Mouse (Mus musculus) heart, embryonic 11.5 days (tissue): ENCODE results near the gene Psmd14. TPM values are rescaled to one million over a fixed set of nuclear protein-coding genes. Genes with fewer than 3 reads are reported as not detected.
A peak's percentile ranks its signal among the peaks of the same experiment; 100 is the strongest.

Experiments
- ATAC-seq: fragments of 200-750 bp; cut with Nextera tagmentation; replicated peaks from 2 replicates; pipeline ENCODE4 v1.8.0; 2017; ENCODE audit warnings: moderate library complexity; ENCODE audit not compliant: insufficient number of reproducible peaks, low FRiP score, low TSS enrichment
- H3K27ac ChIP-seq: fragments of 300-500 bp; sonication (generic); 2 replicates; pipeline ENCODE4 v1.5.1; 2014; ENCODE audit warnings: mild to moderate bottlenecking, low read depth, low read length
- H3K27me3 ChIP-seq: fragments of 300-500 bp; sonication (generic); 2 replicates; pipeline ENCODE4 v1.6.1; 2014; ENCODE audit warnings: mild to moderate bottlenecking, low read length, mixed read lengths; ENCODE audit not compliant: control insufficient read depth, insufficient read depth
- H3K36me3 ChIP-seq: fragments of 300-500 bp; sonication (generic); 2 replicates; pipeline ENCODE4 v1.6.1; 2014; ENCODE audit warnings: mild to moderate bottlenecking, low read length, moderate library complexity, mixed read lengths; ENCODE audit not compliant: control insufficient read depth, insufficient read depth
- H3K4me1 ChIP-seq: fragments of 300-500 bp; sonication (generic); 2 replicates; pipeline ENCODE4 v1.6.1; 2014; ENCODE audit warnings: low read length; ENCODE audit not compliant: control insufficient read depth, insufficient read depth
- H3K4me2 ChIP-seq: fragments of 300-500 bp; sonication (generic); 2 replicates; pipeline ENCODE4 v1.6.1; 2014; ENCODE audit warnings: mild to moderate bottlenecking, moderate library complexity
- H3K4me3 ChIP-seq: fragments of 300-500 bp; sonication (generic); 2 replicates; pipeline ENCODE4 v1.5.1; 2014; ENCODE audit warnings: low read depth, low read length
- H3K9ac ChIP-seq: fragments of 300-500 bp; sonication (generic); 2 replicates; pipeline ENCODE4 v1.6.1; 2014; ENCODE audit warnings: mild to moderate bottlenecking, low read depth, low read length, moderate library complexity
- H3K9me3 ChIP-seq: fragments of 300-500 bp; sonication (generic); replicated peaks from 2 replicates; pipeline ENCODE4 v1.6.1; 2016; ENCODE audit warnings: low read length; ENCODE audit not compliant: control insufficient read depth
- WGBS: fragments of 180-500 bp; shearing (Covaris S2); extraction: QIAGEN DNeasy Blood & Tissue Kit; methylation state at CpG from one replicate; pipeline ENCODE4 v1.1.7; 2014; ENCODE audit not compliant: insufficient replicate concordance; 5-methylcytosine and 5-hydroxymethylcytosine counted together
- polyA plus RNA-seq: library from polyadenylated mRNA; unstranded; fragments of >200 nt; fragmentation: Nextera tagmentation; extraction: Ambion mirVana; gene quantifications from 2 replicates; pipeline ENCODE4 v1.2.1, GENCODE M21; 2014

Gene Psmd14
- 162 and 164 TPM in 2 replicates for polyA plus RNA-seq

DNA sequence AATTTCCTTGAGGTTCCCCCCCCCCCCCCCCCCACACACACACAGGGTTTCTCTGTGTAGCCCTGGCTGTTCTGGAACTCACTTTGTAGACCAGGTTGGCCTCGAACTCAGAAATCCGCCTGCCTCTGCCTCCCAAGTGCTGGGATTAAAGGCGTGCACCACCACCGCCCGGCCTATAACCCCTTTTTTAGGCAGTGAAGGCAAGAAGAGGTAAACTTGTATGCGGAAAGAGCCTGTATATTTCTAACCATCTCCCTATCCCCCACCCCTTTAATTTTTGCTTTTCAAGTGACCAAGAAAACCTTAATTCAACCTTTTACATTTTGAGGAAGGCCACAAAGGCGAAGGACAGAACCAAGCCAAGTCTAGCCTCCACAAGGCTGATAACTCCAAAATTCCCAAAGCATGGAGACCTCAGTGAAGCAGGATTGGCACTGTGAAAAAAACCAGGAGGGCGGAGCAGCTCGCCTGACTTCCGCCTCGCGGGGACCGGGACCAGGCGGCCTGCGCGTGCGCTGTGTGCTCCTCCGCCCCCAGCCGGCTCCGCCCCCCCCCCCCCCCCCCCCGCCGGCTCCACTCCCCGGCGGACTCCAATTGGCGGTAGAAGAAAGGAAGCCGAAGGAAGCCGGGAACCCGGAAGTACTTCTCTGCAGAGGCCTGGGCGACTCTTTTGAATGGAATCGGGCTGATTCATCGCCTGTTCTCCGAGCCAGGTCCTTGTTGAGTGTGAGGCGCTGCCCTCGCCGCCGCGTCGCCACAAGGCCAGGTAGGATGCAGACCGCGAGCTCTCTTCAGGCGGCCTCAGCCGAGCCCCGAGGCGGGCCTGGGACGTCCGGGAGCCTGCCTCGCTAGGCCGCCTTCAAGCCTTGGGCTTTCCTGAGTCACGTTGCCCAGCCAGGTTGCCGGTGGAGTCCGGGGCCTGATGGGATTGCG, at the start of gene Psmd14:
Gene Psmd14, plus strand, starts transcription at position 587 of the 933 bp plus-strand sequence.
- peak within 1 kb of the TSS; percentile 96 for H3K4me3 ChIP-seq
- peaks cover 5% of the 10 kb centered on the region; the same call in 1 of the 2 replicates for H3K4me1 ChIP-seq
- no peaks in the 10 kb centered on the region for H3K27me3 ChIP-seq
- H3K9ac ChIP-seq = peak within 1 kb of the TSS; percentile 95
- 6% methylated on average over 40 of the region's 52 CpGs for WGBS
- H3K27ac ChIP-seq = peak within 1 kb of the TSS; percentile 85
- no peaks in the 10 kb centered on the region; the same call in 1 of the 2 replicates for H3K36me3 ChIP-seq
- peak; percentile 95 for ATAC-seq
- peak within 1 kb of the TSS; percentile 71 for H3K4me2 ChIP-seq
- no peaks in the 10 kb centered on the region for H3K9me3 ChIP-seq

DNA sequence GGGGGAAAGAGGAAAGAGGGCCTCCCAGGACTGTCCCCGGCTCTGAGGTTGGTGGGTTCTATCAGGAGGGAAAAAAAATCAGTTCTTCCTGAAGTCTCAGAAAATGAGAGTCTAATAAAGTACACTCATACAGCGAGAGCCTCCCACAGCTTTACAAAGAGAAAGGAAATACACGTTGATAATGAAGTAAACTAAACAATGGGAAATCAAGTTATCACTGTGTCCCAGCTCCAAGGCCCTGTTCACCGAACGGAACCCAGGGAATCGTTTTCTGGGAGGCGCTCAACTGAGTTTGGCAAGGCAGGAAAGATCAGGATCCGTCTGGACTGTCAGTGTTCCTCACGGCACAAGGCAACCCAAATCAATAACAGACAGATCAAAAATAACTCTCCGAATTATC, 48.7 kb upstream of the Psmd14 start:
- Histone ChIP-seq H3K4me2 (no peak overlapping the region), H3K27ac (no peak overlapping the region; the same call in 1 of the 2 replicates), H3K9ac (no peak overlapping the region), H3K4me3 (no peak overlapping the region), H3K4me1 (no peaks in the 10 kb centered on the region), H3K36me3 (no peaks in the 10 kb centered on the region), H3K9me3 (no peaks in the 10 kb centered on the region), H3K27me3 (no peaks in the 10 kb centered on the region)
- 56% methylated on average over 10 of the region's 10 CpGs for WGBS
- no peak for ATAC-seq

DNA sequence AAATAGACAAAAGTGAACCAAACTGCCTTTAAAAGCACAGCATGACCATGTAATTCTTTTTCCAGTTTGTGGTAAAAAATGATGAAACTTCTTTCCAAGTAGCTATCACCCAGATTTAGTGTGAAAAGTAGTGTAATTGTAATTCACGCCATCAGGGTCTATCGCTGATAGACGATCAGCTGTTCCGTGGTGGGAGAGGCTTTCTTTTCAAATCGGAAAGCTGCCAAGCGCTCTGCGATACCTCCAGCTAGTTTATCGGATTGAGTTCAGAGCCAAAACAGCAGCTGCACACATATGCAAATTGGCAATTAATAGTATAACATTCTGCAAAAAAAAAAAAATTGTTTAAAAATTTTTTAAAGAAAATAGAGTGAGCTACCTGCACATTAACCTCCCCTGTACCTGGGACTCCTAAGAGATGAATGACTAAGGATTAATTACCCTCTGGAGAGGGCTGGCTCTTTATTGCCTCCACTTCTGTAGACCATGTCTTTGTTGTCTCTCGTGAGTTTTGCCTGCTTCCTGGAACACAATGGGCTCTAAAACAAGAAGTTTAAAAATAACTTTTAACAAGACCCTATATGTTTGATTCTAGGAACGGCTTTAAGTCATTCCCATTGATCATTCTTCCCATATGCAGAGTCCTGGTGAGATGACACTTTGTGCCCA, 47.8 kb upstream of the Psmd14 start:
- WGBS = 66% methylated on average over 10 of the region's 10 CpGs
- ATAC-seq = no peak
- Histone ChIP-seq H3K36me3 (no peaks in the 10 kb centered on the region), H3K9me3 (no peaks in the 10 kb centered on the region), H3K27ac (no peak overlapping the region), H3K9ac (no peak overlapping the region), H3K4me1 (no peaks in the 10 kb centered on the region), H3K4me3 (no peak overlapping the region), H3K27me3 (no peaks in the 10 kb centered on the region), H3K4me2 (no peak overlapping the region)

DNA sequence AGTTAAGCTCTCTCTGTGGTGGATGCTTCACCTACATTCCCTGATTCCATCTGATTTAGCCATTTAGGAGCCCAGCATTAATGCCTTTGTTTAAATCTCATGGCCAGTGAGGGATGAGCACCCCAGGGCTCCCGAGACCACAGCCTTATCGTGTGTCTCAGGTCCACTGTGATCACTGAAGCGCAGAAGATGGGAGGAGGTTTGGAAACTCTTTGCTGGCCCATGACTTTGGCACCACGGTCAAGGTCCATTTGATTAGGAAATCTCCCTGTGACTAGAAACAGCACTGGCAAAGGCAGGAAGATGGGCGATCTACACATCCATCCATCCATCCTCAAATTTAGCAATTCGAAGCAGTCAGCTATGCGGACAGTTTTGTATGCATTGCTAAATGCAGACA, 44.1 kb upstream of the Psmd14 start:
- Histone ChIP-seq H3K9me3 (no peaks in the 10 kb centered on the region), H3K4me2 (no peak overlapping the region), H3K27me3 (no peaks in the 10 kb centered on the region), H3K4me3 (no peak overlapping the region), H3K4me1 (no peaks in the 10 kb centered on the region), H3K27ac (no peak overlapping the region), H3K9ac (no peak overlapping the region), H3K36me3 (no peaks in the 10 kb centered on the region)
- no peak for ATAC-seq
- WGBS = 79% methylated on average over 7 of the region's 7 CpGs

DNA sequence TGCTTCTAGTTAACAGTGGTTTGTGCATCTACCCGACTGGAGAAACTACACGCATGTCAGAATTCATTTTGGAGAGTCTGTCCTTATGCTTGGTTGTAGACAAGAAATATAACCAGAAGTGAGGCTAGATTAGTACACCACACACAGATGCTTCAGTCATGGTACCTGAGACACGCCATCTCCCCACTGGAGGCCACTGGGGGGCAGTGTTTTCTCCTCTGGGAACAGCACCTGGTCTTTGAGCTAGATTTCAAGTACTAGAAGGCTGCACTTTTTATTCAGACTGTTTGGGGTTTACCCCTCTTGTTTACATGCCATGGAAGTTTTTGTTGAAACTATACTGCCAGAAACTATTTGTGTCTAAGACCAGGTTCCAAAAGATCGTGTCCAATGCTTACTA, 43.2 kb upstream of the Psmd14 start:
- Histone ChIP-seq H3K9ac (no peak overlapping the region), H3K36me3 (no peaks in the 10 kb centered on the region), H3K9me3 (no peaks in the 10 kb centered on the region), H3K4me2 (no peak overlapping the region), H3K4me3 (no peak overlapping the region), H3K27me3 (no peaks in the 10 kb centered on the region), H3K27ac (no peak overlapping the region), H3K4me1 (no peaks in the 10 kb centered on the region)
- ATAC-seq = no peak
- WGBS = 19% methylated on average over 4 of the region's 4 CpGs

DNA sequence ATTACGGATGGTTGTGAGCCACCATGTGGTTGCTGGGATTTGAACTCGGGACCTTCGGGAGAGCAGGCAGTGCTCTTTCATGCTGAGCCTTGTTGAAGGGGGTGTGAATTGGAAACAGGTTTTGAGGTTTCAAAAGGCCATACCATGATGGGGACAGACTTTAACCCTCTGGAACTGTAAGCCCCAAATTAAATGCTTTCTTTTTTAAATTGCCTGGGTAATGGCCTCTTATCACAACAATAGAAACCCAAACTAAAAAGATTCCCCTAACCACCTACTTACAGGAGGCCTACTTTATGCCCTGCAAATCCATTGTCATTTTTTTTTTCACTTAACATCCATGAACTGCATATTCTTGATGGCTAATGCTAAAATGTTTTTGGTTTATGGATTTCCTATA, 36.9 kb upstream of the Psmd14 start:
- H3K4me3 ChIP-seq = no peak overlapping the region
- WGBS = 90% methylated on average over 3 of the region's 3 CpGs
- no peaks in the 10 kb centered on the region for H3K9me3 ChIP-seq
- H3K27ac ChIP-seq = no peak overlapping the region
- H3K9ac ChIP-seq = no peak overlapping the region
- H3K4me2 ChIP-seq = no peak overlapping the region
- H3K36me3 ChIP-seq = no peaks in the 10 kb centered on the region
- H3K27me3 ChIP-seq = no peaks in the 10 kb centered on the region
- no peak for ATAC-seq
- H3K4me1 ChIP-seq = no peaks in the 10 kb centered on the region

DNA sequence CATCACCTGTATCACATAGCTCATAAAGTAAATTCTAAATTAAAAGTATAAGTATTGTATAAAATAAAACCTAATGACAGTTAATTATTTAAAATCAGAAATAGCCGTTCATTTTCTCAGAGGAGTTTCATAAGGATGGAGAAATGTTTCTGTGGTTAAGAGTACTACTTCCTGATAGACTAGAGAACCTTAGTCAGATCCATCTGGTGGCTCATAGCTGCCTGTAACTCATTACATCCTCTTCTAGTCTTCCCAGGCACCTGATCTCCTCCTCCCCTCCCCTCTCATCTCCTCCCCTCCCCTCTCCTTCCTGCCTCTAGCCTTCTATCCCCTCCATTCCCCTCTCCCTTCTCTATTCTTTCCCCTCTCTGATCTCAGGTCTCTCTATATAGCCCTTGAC, 29.9 kb upstream of the Psmd14 start:
- Histone ChIP-seq H3K4me1 (no peaks in the 10 kb centered on the region), H3K4me3 (no peak overlapping the region), H3K27ac (no peak overlapping the region), H3K36me3 (no peaks in the 10 kb centered on the region), H3K9ac (no peak overlapping the region), H3K27me3 (no peaks in the 10 kb centered on the region), H3K4me2 (no peak overlapping the region), H3K9me3 (no peaks in the 10 kb centered on the region)
- WGBS = 84% methylated on average over 1 of the region's 1 CpGs
- no peak for ATAC-seq

DNA sequence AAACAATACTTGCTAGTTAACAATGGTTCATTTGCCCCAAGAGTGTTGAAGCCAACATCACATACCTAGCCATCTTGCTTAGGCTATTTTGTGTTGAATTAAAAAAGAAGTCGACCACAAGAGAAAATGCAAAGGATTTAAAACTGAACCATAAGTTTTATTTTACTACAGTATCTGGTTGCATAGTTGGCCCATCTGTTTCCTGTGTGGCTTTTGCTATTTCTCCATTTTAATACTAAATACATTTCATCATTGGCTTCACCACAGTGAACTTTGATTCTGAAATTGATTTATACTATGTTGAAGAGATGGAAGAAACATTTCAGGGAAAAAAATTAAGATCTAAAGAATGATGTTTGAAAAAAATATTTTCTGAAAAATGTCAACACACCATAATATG, 25.0 kb upstream of the Psmd14 start:
- H3K4me3 ChIP-seq = no peak overlapping the region
- no peaks in the 10 kb centered on the region for H3K27me3 ChIP-seq
- H3K4me2 ChIP-seq = no peak overlapping the region
- 59% methylated on average over 1 of the region's 1 CpGs for WGBS
- H3K36me3 ChIP-seq = no peaks in the 10 kb centered on the region
- ATAC-seq = no peak
- no peak overlapping the region for H3K27ac ChIP-seq
- no peak overlapping the region for H3K9ac ChIP-seq
- no peaks in the 10 kb centered on the region for H3K4me1 ChIP-seq
- no peaks in the 10 kb centered on the region for H3K9me3 ChIP-seq
